Mouse (Mus musculus) stomach, embryonic 16.5 days (tissue): ENCODE results near the gene Pip4k2a. TPM values are rescaled to one million over a fixed set of nuclear protein-coding genes. Genes with fewer than 3 reads are reported as not detected.

Experiments
- ATAC-seq: fragments of 200-750 bp; cut with Nextera tagmentation; 2 replicates; pipeline ENCODE4 v1.8.0; 2017; ENCODE audit warnings: moderate number of reproducible peaks, moderate TSS enrichment; ENCODE audit not compliant: insufficient read depth, low FRiP score
- H3K27ac ChIP-seq: fragments of 300-500 bp; sonication (generic); 2 replicates; pipeline ENCODE4 v1.5.1; 2014; ENCODE audit warnings: low read length
- H3K27me3 ChIP-seq: fragments of 300-500 bp; sonication (generic); 2 replicates; pipeline ENCODE4 v1.6.1; 2014; ENCODE audit warnings: low read length, control low read depth, mixed read lengths; ENCODE audit not compliant: control insufficient read depth, insufficient read depth
- H3K36me3 ChIP-seq: fragments of 300-500 bp; sonication (generic); 2 replicates; pipeline ENCODE4 v1.6.1; 2014; ENCODE audit warnings: low read length; ENCODE audit not compliant: control insufficient read depth, insufficient read depth
- H3K4me1 ChIP-seq: fragments of 300-500 bp; sonication (generic); 2 replicates; pipeline ENCODE4 v1.6.1; 2014; ENCODE audit warnings: low read length, control low read depth, mixed read lengths; ENCODE audit not compliant: control insufficient read depth, insufficient read depth
- H3K4me2 ChIP-seq: fragments of 300-500 bp; sonication (generic); 2 replicates; pipeline ENCODE4 v1.6.1; 2014; ENCODE audit warnings: low read depth, low read length, mixed read lengths
- H3K4me3 ChIP-seq: fragments of 300-500 bp; sonication (generic); replicated peaks from 2 replicates; pipeline ENCODE4 v1.5.1; 2014; ENCODE audit warnings: mild to moderate bottlenecking, low read length
- H3K9ac ChIP-seq: fragments of 300-500 bp; sonication (generic); 2 replicates; pipeline ENCODE4 v1.6.1; 2014; ENCODE audit warnings: low read length
- H3K9me3 ChIP-seq: fragments of 300-500 bp; sonication (generic); replicated peaks from 2 replicates; pipeline ENCODE4 v1.6.1; 2016; ENCODE audit warnings: low read length, control low read depth; ENCODE audit not compliant: control insufficient read depth
- WGBS: fragments of 180-500 bp; shearing (Covaris S2); extraction: QIAGEN DNeasy Blood & Tissue Kit; methylation state at CpG from one replicate; pipeline ENCODE4 v1.1.7; 2014; 5-methylcytosine and 5-hydroxymethylcytosine counted together
- polyA plus RNA-seq: library from polyadenylated mRNA; unstranded; fragments of >200 nt; fragmentation: Nextera tagmentation; extraction: Ambion mirVana; gene quantifications from 2 replicates; pipeline ENCODE4 v1.2.1, GENCODE M21; 2015

Gene Pip4k2a
- polyA plus RNA-seq, 1 experiment from 2014 or later, result 11.2 TPM

DNA sequence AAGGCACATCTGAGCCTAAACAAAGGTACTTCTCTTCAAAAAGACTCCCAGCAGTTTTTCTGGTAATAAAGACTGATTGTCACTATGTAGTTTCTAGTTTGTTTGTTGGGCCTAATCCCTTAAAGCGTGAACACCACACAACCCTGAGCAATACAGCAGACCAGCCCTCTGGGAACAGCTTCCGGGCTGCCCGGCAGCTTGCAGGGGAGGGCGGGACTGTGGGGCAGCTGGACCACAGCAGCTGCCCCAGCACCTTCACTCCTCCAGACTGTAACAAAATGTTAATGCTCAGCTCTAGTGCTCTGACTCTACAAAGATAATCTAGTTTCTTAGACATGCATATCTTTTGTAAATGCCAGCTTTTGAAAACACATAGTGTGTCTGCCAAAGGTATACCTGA, 42.9 kb downstream of the Pip4k2a start:
- no peak for ATAC-seq
- Histone ChIP-seq H3K27ac (no peak overlapping the region), H3K9me3 (no peaks in the 10 kb centered on the region), H3K27me3 (no peaks in the 10 kb centered on the region), H3K4me2 (no peak overlapping the region), H3K36me3 (no peaks in the 10 kb centered on the region), H3K4me3 (no peak overlapping the region), H3K4me1 (peaks cover 12% of the 10 kb centered on the region), H3K9ac (no peak overlapping the region)
- WGBS, result 47% methylated on average over 4 of the region's 4 CpGs

DNA sequence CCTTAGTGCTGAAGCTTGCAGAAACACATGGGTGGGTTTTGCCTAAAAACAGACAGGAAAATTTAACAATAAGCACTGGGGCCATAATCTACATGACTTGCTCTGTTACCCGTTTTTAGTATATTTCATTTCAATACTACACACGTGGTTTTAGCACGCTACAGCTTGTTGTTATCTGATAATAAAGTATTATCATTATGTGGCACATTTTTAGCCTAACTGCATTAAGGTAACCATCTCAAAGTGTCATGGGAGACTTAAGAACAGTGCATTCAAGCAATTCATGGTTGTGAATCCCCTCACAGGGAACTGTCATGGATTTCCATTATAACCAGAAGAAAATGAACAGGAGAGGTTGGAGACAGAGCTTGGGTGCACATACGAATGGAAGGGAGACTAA, 43.5 kb downstream of the Pip4k2a start:
- no peaks in the 10 kb centered on the region for H3K36me3 ChIP-seq
- no peaks in the 10 kb centered on the region for H3K9me3 ChIP-seq
- H3K4me3 ChIP-seq, result no peak overlapping the region
- H3K4me2 ChIP-seq, result no peak overlapping the region
- no peaks in the 10 kb centered on the region for H3K27me3 ChIP-seq
- H3K4me1 ChIP-seq, result peaks cover 12% of the 10 kb centered on the region
- WGBS, result 78% methylated on average over 4 of the region's 4 CpGs
- no peak overlapping the region for H3K9ac ChIP-seq
- no peak overlapping the region for H3K27ac ChIP-seq
- no peak for ATAC-seq

DNA sequence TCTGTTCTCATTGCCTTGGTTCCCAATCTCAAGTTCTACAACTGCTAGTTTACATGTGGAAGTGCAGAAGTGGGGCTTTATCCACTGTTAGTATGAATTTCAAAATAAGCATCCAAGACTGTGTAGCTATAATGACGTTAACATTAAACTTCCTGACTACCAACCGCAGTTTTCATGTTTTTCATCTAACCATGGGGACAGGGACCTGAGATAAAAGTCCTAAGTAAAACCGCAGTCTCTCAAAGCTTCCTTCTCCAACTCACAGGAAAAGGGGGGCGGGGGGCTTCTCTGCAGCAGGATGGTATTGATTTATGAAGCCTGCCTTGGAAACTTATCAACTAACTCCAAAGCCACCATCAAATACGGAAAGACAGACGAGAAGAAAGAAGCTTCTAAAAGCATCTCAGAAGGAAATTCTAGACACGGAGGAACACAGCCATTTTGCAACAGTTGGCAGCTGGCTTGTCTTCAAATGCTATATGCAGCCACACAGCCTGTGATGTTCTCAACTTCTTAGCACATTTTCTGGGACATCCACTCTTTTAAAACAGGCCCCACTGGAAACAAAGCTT, 45.7 kb downstream of the Pip4k2a start:
- no peak overlapping the region for H3K9ac ChIP-seq
- no peaks in the 10 kb centered on the region for H3K9me3 ChIP-seq
- ATAC-seq, result no peak
- no peaks in the 10 kb centered on the region for H3K27me3 ChIP-seq
- no peaks in the 10 kb centered on the region for H3K36me3 ChIP-seq
- WGBS, result 22% methylated on average over 7 of the region's 7 CpGs
- H3K4me3 ChIP-seq, result no peak overlapping the region
- H3K4me2 ChIP-seq, result peak overlapping the region; percentile 17; the same call in 1 of the 2 replicates
- H3K4me1 ChIP-seq, result peaks cover 12% of the 10 kb centered on the region
- peak overlapping the region; percentile 4; the same call in 1 of the 2 replicates for H3K27ac ChIP-seq

DNA sequence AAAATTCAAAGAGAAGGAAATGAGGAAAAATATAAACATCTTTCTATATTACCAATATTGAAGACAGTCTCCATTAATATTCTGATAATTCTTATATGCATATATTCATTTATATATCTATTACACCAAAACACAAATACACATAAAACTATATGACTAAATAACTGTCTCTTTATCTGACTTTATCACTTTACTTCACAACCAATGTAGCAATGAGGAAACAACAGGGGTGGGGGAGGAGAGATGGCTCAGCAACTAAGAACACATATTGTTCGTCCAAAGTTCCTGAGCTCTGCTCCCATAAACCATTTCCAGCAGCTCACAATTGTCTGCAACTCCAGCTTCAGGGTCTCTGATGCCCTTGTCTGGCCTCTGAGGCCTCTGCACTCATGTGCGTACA, 47.2 kb downstream of the Pip4k2a start:
- H3K27ac ChIP-seq, result no peak overlapping the region
- no peak for ATAC-seq
- no peaks in the 10 kb centered on the region for H3K36me3 ChIP-seq
- H3K4me3 ChIP-seq, result no peak overlapping the region
- no peak overlapping the region for H3K4me2 ChIP-seq
- WGBS, result 75% methylated on average over 2 of the region's 2 CpGs
- H3K27me3 ChIP-seq, result no peaks in the 10 kb centered on the region
- H3K4me1 ChIP-seq, result peaks cover 10% of the 10 kb centered on the region
- no peaks in the 10 kb centered on the region for H3K9me3 ChIP-seq
- no peak overlapping the region for H3K9ac ChIP-seq

DNA sequence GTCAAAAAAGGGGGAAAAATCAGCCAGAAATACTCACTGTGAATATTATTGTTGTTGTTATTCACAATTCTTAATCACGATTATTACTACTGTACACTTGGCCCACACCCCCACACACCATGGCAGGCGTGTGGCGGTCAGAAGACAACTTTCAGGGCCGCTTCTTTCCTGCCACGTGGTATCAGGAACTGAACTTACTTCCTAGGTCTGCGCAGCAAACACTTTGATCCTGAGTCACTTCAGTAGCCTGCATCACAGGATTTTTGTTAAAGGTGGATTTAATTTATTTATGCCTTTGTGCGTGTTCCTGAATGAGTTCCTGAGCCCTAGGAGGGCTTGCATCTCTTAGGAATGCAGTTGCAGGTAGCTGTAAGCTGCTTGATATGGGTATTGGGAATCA, 49.2 kb downstream of the Pip4k2a start:
- Histone ChIP-seq H3K9ac (no peak overlapping the region), H3K9me3 (no peaks in the 10 kb centered on the region), H3K4me3 (no peak overlapping the region), H3K27me3 (no peaks in the 10 kb centered on the region), H3K4me1 (peaks cover 7% of the 10 kb centered on the region), H3K4me2 (no peak overlapping the region), H3K36me3 (no peaks in the 10 kb centered on the region), H3K27ac (no peak overlapping the region)
- 79% methylated on average over 7 of the region's 7 CpGs for WGBS
- no peak for ATAC-seq

DNA sequence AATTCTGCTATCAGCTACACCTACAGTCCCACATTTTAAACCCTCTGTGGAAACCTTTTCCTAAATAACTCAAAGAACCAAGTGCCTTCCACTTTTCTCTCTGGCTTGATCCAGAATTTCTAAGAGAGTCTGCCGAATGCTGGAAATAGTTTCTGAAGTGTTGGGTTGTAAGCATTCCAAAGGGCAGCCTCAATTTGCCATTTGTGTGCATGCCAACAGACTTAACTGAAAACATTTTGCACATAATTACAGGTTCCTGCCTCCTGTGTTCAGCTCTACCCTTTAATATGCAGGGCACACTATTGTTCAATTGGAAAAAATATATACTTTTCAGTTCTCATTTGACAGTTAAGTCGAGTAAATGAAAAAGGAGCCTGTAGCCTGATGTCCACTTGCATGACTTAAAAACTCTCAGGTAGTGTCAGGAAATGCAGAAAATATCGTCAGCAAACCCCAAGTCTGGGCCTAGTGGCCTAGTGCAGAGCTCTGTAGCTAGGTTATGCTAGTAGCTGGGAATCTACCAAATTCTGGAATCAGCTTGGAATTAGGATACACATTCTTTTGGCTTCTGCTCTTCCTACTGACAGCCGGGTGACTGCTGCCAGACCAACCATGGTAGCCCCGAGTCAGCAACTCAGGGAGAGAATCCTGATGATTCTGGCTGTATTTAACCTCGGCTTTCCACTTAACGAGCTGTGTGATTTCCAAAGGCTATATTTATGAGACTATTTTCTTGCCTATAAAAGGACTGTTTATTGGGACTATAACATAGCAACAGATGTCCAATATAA, 50.1 kb downstream of the Pip4k2a start:
- H3K27ac ChIP-seq, result peak overlapping the region; percentile 33
- H3K4me3 ChIP-seq, result no peak overlapping the region
- peaks cover 7% of the 10 kb centered on the region for H3K4me1 ChIP-seq
- no peaks in the 10 kb centered on the region for H3K27me3 ChIP-seq
- no peak for ATAC-seq
- no peak overlapping the region for H3K4me2 ChIP-seq
- H3K36me3 ChIP-seq, result no peaks in the 10 kb centered on the region
- H3K9me3 ChIP-seq, result no peaks in the 10 kb centered on the region
- WGBS, result 64% methylated on average over 7 of the region's 7 CpGs
- H3K9ac ChIP-seq, result no peak overlapping the region

DNA sequence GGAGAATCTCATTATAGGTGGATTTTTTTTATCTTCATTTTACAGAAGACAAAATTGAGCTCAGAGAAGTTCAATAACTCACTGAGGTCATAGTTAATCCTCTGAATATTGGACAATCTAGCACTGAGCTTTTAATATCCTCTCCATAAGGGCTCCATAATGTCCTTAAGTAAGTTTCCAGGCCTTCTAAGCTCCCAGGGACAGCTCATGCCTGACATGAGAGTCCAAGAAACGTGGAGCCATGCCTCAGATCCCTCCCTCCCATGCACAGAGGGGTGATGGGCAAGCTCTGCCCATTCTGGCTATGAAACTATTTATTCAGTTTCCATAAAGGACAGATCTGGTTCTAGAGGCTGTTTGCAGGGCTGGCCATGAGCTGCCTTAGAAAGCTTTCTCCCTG, 52.5 kb downstream of the Pip4k2a start:
- 57% methylated on average over 1 of the region's 1 CpGs for WGBS
- no peaks in the 10 kb centered on the region; the same call in none of the 2 replicates for H3K4me1 ChIP-seq
- ATAC-seq, result no peak
- H3K27ac ChIP-seq, result no peak overlapping the region
- H3K4me2 ChIP-seq, result no peak overlapping the region
- H3K27me3 ChIP-seq, result no peaks in the 10 kb centered on the region
- H3K9me3 ChIP-seq, result no peaks in the 10 kb centered on the region
- no peak overlapping the region for H3K9ac ChIP-seq
- no peak overlapping the region for H3K4me3 ChIP-seq
- H3K36me3 ChIP-seq, result no peaks in the 10 kb centered on the region

DNA sequence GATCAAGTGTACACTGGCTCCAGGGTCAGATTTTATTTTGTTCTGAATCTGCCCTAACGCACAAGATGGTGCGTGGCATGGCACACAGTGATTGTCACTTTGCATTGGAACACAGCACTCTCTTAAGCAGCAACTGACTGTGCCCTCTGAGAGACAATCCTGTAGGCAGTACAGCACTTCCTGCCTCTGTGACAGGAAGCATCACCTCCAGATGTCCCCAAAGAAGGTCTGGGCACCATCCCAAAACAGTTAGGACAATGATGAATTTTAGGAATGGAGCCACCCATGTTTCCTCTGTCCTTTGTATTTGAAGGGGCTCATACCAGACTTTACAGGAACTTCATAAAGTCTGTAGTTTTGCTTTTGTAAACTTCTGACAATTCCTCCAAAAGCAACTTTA, 54.0 kb downstream of the Pip4k2a start:
- no peak for ATAC-seq
- H3K27ac ChIP-seq, result no peak overlapping the region

DNA sequence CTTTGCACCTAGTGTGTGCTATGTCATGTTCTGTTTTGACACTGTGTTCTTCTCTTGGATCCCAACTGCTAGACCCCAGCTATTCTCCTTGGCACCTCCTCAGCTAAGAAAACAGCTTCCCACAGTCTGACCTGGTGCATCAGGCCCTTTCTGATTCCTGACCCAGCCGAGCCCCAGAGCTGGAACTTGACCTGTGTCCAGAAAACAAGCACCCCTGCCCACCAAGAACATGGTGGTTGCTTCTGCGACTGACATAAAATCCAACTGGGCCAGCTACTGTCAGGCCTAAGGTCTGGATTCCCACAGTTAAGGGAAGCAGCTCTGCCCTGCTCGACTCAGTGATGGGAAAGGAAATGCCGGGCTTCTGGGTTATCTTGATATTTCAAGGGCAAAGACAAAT, 54.6 kb downstream of the Pip4k2a start:
- Histone ChIP-seq H3K4me3 (no peak overlapping the region), H3K9me3 (no peaks in the 10 kb centered on the region), H3K27ac (no peak overlapping the region), H3K4me1 (peaks cover 10% of the 10 kb centered on the region), H3K36me3 (no peaks in the 10 kb centered on the region), H3K4me2 (no peak overlapping the region), H3K9ac (no peak overlapping the region), H3K27me3 (no peaks in the 10 kb centered on the region)
- WGBS, result 62% methylated on average over 4 of the region's 4 CpGs
- ATAC-seq, result no peak

More for the DNA sequence above, 54.0 kb downstream of the Pip4k2a start:
- Histone ChIP-seq H3K9me3 (no peaks in the 10 kb centered on the region), H3K4me1 (peaks cover 5% of the 10 kb centered on the region), H3K36me3 (no peaks in the 10 kb centered on the region), H3K27me3 (no peaks in the 10 kb centered on the region), H3K4me2 (no peak overlapping the region), H3K9ac (no peak overlapping the region), H3K4me3 (no peak overlapping the region)
- WGBS, result 80% methylated on average over 2 of the region's 2 CpGs
